Mouse (Mus musculus) kidney, embryonic 16.5 days (tissue): ENCODE data around the gene 1700018G05Rik. TPM values are rescaled to one million over a fixed set of nuclear protein-coding genes. Genes with fewer than 3 reads are reported as not detected.

ENCODE experiments used
- ATAC-seq: fragments of 200-750 bp; cut with Nextera tagmentation; 2 replicates; pipeline ENCODE4 v1.8.0; 2017; ENCODE audit warnings: moderate TSS enrichment; ENCODE audit not compliant: low FRiP score, low TSS enrichment
- H3K27ac ChIP-seq: fragments of 300-500 bp; sonication (generic); 2 replicates; pipeline ENCODE4 v1.5.1; 2014; ENCODE audit warnings: low read length
- H3K27me3 ChIP-seq: fragments of 300-500 bp; sonication (generic); 2 replicates; pipeline ENCODE4 v1.6.1; 2014; ENCODE audit warnings: low read length, control low read depth, mixed read lengths; ENCODE audit not compliant: insufficient read depth
- H3K36me3 ChIP-seq: fragments of 300-500 bp; sonication (generic); 2 replicates; pipeline ENCODE4 v1.6.1; 2014; ENCODE audit warnings: low read length, control low read depth, mixed read lengths; ENCODE audit not compliant: insufficient read depth
- H3K4me1 ChIP-seq: fragments of 300-500 bp; sonication (generic); 2 replicates; pipeline ENCODE4 v1.6.1; 2014; ENCODE audit warnings: low read length, control low read depth, mixed read lengths; ENCODE audit not compliant: insufficient read depth
- H3K4me2 ChIP-seq: fragments of 300-500 bp; sonication (generic); replicated peaks from 2 replicates; pipeline ENCODE4 v1.6.1; 2014; ENCODE audit warnings: low read depth, low read length
- H3K4me3 ChIP-seq: fragments of 300-500 bp; sonication (generic); 2 replicates; pipeline ENCODE4 v1.5.1; 2014; ENCODE audit warnings: mild to moderate bottlenecking, low read length
- H3K9ac ChIP-seq: fragments of 300-500 bp; sonication (generic); replicated peaks from 2 replicates; pipeline ENCODE4 v1.6.1; 2014; ENCODE audit warnings: low read length
- H3K9me3 ChIP-seq: fragments of 300-500 bp; sonication (generic); 2 replicates; pipeline ENCODE4 v1.6.1; 2016; ENCODE audit warnings: low read length, control low read depth
- WGBS: fragments of 180-500 bp; shearing (Covaris S2); extraction: QIAGEN DNeasy Blood & Tissue Kit; methylation state at CpG from one replicate; pipeline ENCODE4 v1.1.7; 2014; 5-methylcytosine and 5-hydroxymethylcytosine counted together
- polyA plus RNA-seq: library from polyadenylated mRNA; unstranded; fragments of >200 nt; fragmentation: Nextera tagmentation; extraction: Ambion mirVana; gene quantifications from 2 replicates; pipeline ENCODE4 v1.2.1, GENCODE M21; 2015

The 1700018G05Rik gene
- polyA plus RNA-seq, 1 experiment from 2014 or later: not detected

DNA sequence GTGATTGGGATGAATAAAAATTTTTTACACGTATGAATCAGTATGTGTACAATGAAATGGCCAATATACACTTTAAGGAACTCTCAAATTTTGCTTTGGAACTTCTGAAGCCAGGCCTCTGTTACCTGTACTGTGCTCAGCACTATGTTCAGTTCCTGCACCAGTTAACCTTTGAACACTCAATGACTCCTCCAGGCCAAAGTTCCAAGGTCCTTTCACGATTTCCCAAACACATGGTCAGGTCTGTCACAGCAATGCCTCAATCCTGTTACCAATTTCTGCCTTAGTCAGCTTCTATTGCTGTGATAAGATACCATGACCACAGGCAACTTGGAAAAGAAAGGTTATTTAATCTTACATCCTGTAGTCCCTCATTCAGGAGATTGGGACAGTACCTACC lies 32.4 kb downstream of the 1700018G05Rik start:
- ATAC-seq: no peak
- no peaks in the 10 kb centered on the region for H3K36me3 ChIP-seq
- H3K9me3 ChIP-seq: no peaks in the 10 kb centered on the region
- H3K4me2 ChIP-seq: no peak overlapping the region
- H3K27me3 ChIP-seq: peaks cover 3% of the 10 kb centered on the region; the same call in 1 of the 2 replicates
- no peak overlapping the region for H3K9ac ChIP-seq
- 70% methylated on average over 2 of the region's 2 CpGs for WGBS
- H3K27ac ChIP-seq: no peak overlapping the region
- H3K4me1 ChIP-seq: no peaks in the 10 kb centered on the region
- no peak overlapping the region for H3K4me3 ChIP-seq

Other genes with a start within 250 kb of the 1700018G05Rik start
- gene Gm3880, start 241.4 kb upstream of the 1700018G05Rik start, polyA plus RNA-seq: not detected in 2 replicates
- not detected in 2 replicates for gene Gm9112, start 220.7 kb upstream of the 1700018G05Rik start, polyA plus RNA-seq
- gene Dmrtc1b, start 220.5 kb upstream of the 1700018G05Rik start, polyA plus RNA-seq: not detected in 2 replicates
- gene Dmrtc1c1, start 125.4 kb upstream of the 1700018G05Rik start, polyA plus RNA-seq: not detected in 2 replicates
- not detected in 2 replicates for gene Dmrtc1c2, start 73.8 kb upstream of the 1700018G05Rik start, polyA plus RNA-seq
- not detected in 2 replicates for gene 1700031F05Rik, start 60.4 kb upstream of the 1700018G05Rik start, polyA plus RNA-seq
- gene Dmrtc1a, start 19.7 kb upstream of the 1700018G05Rik start, polyA plus RNA-seq: 1.3 and 1.5 TPM in 2 replicates
- not detected in 2 replicates for gene 1700011M02Rik, start 19.5 kb upstream of the 1700018G05Rik start, polyA plus RNA-seq